Mouse (Mus musculus) G1E (cell line): ENCODE results near the gene F2rl2.

Source experiments
- CTCF ChIP-seq: IDR thresholded peaks from 2 replicates; pipeline ENCODE4 v1.5.1; 2012; ENCODE audit warnings: low read depth, low read length, inconsistent platforms, mixed read lengths
- GATA1 ChIP-seq: IDR thresholded peaks from 2 replicates; pipeline ENCODE4 v1.6.1; 2012; ENCODE audit warnings: borderline replicate concordance, low read length, inconsistent platforms, mixed read lengths
- GATA2 ChIP-seq: IDR thresholded peaks from 2 replicates; pipeline ENCODE4 v1.6.1; 2012; ENCODE audit warnings: low read depth, low read length, inconsistent platforms, borderline replicate concordance
- POLR2AphosphoS5 ChIP-seq: IDR thresholded peaks from 2 replicates; pipeline ENCODE4 v1.6.1; 2012; ENCODE audit warnings: low read depth, low read length, inconsistent platforms; ENCODE audit not compliant: insufficient replicate concordance
- TAL1 ChIP-seq: conservative IDR thresholded peaks from 2 replicates; pipeline ENCODE4 v1.6.1; 2012; ENCODE audit warnings: low read depth, low read length, inconsistent platforms, mixed read lengths

DNA sequence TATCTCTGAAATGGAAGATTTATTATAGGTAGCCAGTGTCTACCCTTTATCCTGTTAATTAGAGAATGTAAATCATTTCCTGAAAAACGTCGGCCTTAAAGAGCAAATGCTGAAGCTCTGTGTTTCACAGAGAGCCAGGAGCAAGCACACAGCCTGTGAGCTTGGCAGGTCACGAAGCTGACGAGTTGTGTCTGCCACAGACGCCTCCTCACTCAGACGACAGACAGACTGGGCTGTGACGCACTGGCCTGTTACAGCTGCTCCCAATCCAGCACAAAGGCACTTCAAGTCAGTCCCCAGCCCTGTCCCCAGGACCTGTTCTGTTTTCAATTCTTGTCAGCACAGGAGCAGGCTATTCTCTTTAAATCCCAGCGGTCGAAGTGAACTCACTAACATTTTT lies 41.4 kb upstream of the F2rl2 start:
- TF ChIP-seq CTCF (no peak), GATA1 (no peak), GATA2 (no peak), POLR2AphosphoS5 (no peak), TAL1 (no peak)
